Mouse (Mus musculus): ENCODE results near the gene Fbp2. TPM values are rescaled to one million over a fixed set of nuclear protein-coding genes. Genes with fewer than 3 reads are reported as not detected.

The Fbp2 gene
- polyA plus RNA-seq, 1 experiment from 2014 or later = 0.11 TPM

DNA sequence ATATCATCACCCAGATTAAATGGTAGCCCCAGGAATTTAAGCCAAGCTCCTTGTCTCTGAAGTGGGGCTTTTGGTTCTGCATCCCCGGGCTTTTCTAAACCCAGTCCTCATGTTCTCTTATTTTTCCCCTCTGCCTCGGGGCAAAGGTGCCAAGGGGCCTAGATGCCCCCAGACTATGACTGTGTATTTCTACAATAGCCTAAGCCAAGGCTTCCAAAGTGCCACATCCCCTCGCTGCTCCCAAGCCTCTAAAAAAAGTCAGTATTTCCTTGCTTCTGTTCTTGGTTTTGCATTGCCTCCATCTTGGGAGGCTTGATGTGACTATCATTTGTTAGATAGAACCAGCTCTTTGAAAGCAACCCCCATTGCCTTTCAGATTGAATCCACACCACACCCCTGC, 26.3 kb upstream of the Fbp2 start:
- no peak overlapping the region for H3K4me3 ChIP-seq (ENCODE audit: low read depth, low read length)
- H3K27ac ChIP-seq (ENCODE audit: low read depth, low read length) = no peak overlapping the region
- ATAC-seq (replicated peaks; ENCODE audit: insufficient number of reproducible peaks, low FRiP score, low TSS enrichment) = no peak
- no peak overlapping the region for H3K9ac ChIP-seq (ENCODE audit: low read depth, low read length)
- no peak overlapping the region for H3K4me2 ChIP-seq
- H3K9me3 ChIP-seq (replicated peaks; ENCODE audit: control insufficient read depth, low read length) = no peaks in the 10 kb centered on the region
- H3K27me3 ChIP-seq (ENCODE audit: control insufficient read depth, insufficient read depth, low read length) = peaks cover 28% of the 10 kb centered on the region
- WGBS (ENCODE audit: insufficient replicate concordance) = 78% methylated on average over 3 of the region's 3 CpGs
- H3K4me1 ChIP-seq (ENCODE audit: control insufficient read depth, insufficient read depth, low read length) = 0 out of 2 replicates have a peak, but pooled peaks cover 4% of the 10 kb centered on the region
- H3K36me3 ChIP-seq (ENCODE audit: control insufficient read depth, insufficient read depth, low read length) = no peaks in the 10 kb centered on the region

DNA sequence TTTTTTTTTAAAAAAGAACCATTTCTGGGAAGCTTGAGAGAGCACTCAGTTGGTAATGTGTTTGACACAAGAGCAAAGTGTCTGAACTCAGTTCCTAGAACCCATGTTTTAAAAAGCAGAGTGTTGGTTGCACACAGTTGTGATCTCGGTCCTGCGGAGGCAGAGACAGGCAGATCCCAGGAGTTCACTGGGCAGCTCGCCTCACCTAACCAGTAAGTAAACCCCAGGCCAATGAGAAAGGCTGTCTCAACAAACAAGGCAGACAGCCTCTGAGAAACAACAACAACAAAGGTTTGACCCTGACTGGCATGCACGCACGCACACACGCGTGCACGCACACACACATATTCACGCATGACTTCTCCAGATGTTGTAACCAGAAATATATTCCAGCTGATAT, 25.7 kb upstream of the Fbp2 start:
- ATAC-seq (replicated peaks; ENCODE audit: insufficient number of reproducible peaks, low FRiP score, low TSS enrichment) = no peak
- no peak overlapping the region for H3K4me3 ChIP-seq (ENCODE audit: low read depth, low read length)
- H3K27ac ChIP-seq (ENCODE audit: low read depth, low read length) = no peak overlapping the region
- H3K36me3 ChIP-seq (ENCODE audit: control insufficient read depth, insufficient read depth, low read length) = no peaks in the 10 kb centered on the region
- no peak overlapping the region for H3K4me2 ChIP-seq
- H3K9ac ChIP-seq (ENCODE audit: low read depth, low read length) = no peak overlapping the region
- H3K9me3 ChIP-seq (replicated peaks; ENCODE audit: control insufficient read depth, low read length) = no peaks in the 10 kb centered on the region
- H3K4me1 ChIP-seq (ENCODE audit: control insufficient read depth, insufficient read depth, low read length) = 0 out of 2 replicates have a peak, but pooled peaks cover 4% of the 10 kb centered on the region
- WGBS (ENCODE audit: insufficient replicate concordance) = 89% methylated on average over 9 of the region's 9 CpGs
- H3K27me3 ChIP-seq (ENCODE audit: control insufficient read depth, insufficient read depth, low read length) = peaks cover 22% of the 10 kb centered on the region

DNA sequence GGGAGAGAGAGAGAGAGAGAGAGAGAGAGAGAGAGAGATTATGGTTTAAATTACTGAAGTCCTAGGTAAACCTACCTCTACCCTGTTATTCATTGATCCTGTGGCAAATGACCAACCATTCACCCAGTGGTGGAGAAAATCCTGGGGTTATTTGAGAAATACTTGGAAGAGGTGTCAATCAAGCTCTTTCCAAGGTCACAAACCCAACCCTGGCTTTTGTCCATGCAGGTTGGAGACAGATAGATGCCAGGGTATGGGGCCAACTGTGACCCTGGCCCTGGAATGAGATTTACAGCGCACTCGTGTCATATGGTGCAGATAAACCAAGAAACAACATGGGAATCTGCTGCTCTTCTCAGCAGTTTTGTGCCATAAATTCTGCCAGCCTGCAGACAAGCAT, 25.2 kb upstream of the Fbp2 start:
- no peak for ATAC-seq (replicated peaks; ENCODE audit: insufficient number of reproducible peaks, low FRiP score, low TSS enrichment)
- Histone ChIP-seq H3K4me1 (ENCODE audit: control insufficient read depth, insufficient read depth, low read length) (0 out of 2 replicates have a peak, but pooled peaks cover 4% of the 10 kb centered on the region), H3K4me3 (ENCODE audit: low read depth, low read length) (no peak overlapping the region), H3K4me2 (no peak overlapping the region), H3K9ac (ENCODE audit: low read depth, low read length) (no peak overlapping the region), H3K27me3 (ENCODE audit: control insufficient read depth, insufficient read depth, low read length) (peaks cover 17% of the 10 kb centered on the region), H3K9me3 (replicated peaks; ENCODE audit: control insufficient read depth, low read length) (no peaks in the 10 kb centered on the region), H3K36me3 (ENCODE audit: control insufficient read depth, insufficient read depth, low read length) (no peaks in the 10 kb centered on the region), H3K27ac (ENCODE audit: low read depth, low read length) (no peak overlapping the region)
- 76% methylated on average over 2 of the region's 2 CpGs for whole genome bisulfite sequencing (ENCODE audit: insufficient replicate concordance)

DNA sequence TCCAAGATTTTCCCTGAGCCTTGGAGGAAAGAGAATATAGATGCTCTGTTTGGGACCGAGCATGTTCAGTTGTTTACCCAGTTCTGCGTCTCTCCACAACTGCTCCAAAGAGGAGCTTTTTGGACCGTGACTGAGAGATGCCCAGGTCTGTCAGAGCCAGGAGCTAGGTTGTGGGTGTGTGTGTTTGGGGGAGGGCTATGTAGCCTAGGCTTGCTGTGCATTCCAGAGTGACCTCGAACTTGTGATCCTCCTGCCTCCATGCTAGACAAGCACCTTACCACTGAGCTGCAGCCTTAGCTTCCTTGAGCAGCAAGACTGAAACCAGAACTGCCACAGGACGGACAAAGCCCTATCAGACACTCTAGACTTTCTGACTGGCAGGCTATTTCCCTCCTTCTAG, 24.6 kb upstream of the Fbp2 start:
- Histone ChIP-seq H3K9ac (ENCODE audit: low read depth, low read length) (no peak overlapping the region), H3K36me3 (ENCODE audit: control insufficient read depth, insufficient read depth, low read length) (no peaks in the 10 kb centered on the region)

DNA sequence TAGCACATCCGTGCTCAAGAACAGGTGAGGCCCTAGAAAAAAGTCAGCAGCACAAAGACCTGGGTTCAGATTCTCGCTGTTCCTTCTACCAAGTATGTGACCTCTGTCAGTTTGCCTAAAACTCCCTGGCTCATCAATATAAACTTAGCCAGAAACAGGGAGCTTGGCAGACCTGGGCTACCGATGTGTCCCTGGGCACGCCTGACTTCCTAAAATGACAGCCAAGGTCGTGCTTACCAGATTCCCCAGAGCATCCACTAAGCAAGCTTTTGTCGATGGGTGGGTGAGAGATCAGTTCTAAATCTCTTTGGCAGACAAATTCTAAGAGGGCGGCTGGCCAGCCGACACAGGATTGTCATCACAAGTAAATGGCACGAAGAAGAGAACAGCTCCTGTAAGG, 23.1 kb upstream of the Fbp2 start:
- no peak overlapping the region for H3K4me3 ChIP-seq (ENCODE audit: low read depth, low read length)
- H3K27ac ChIP-seq (ENCODE audit: low read depth, low read length) = no peak overlapping the region
- no peak overlapping the region for H3K4me2 ChIP-seq
- no peaks in the 10 kb centered on the region for H3K36me3 ChIP-seq (ENCODE audit: control insufficient read depth, insufficient read depth, low read length)
- no peaks in the 10 kb centered on the region for H3K9me3 ChIP-seq (replicated peaks; ENCODE audit: control insufficient read depth, low read length)
- 74% methylated on average over 9 of the region's 9 CpGs for WGBS (ENCODE audit: insufficient replicate concordance)
- H3K4me1 ChIP-seq (ENCODE audit: control insufficient read depth, insufficient read depth, low read length) = no peaks in the 10 kb centered on the region
- H3K27me3 ChIP-seq (ENCODE audit: control insufficient read depth, insufficient read depth, low read length) = no peaks in the 10 kb centered on the region
- ATAC-seq (replicated peaks; ENCODE audit: insufficient number of reproducible peaks, low FRiP score, low TSS enrichment) = no peak
- no peak overlapping the region for H3K9ac ChIP-seq (ENCODE audit: low read depth, low read length)

More for the DNA sequence above, 24.6 kb upstream of the Fbp2 start:
- Histone ChIP-seq H3K4me2 (no peak overlapping the region), H3K4me3 (ENCODE audit: low read depth, low read length) (no peak overlapping the region), H3K27ac (ENCODE audit: low read depth, low read length) (no peak overlapping the region), H3K27me3 (ENCODE audit: control insufficient read depth, insufficient read depth, low read length) (peaks cover 11% of the 10 kb centered on the region), H3K9me3 (replicated peaks; ENCODE audit: control insufficient read depth, low read length) (no peaks in the 10 kb centered on the region), H3K4me1 (ENCODE audit: control insufficient read depth, insufficient read depth, low read length) (0 out of 2 replicates have a peak, but pooled peaks cover 1% of the 10 kb centered on the region)
- 80% methylated on average over 5 of the region's 5 CpGs for WGBS (ENCODE audit: insufficient replicate concordance)
- no peak for ATAC-seq (replicated peaks; ENCODE audit: insufficient number of reproducible peaks, low FRiP score, low TSS enrichment)

DNA sequence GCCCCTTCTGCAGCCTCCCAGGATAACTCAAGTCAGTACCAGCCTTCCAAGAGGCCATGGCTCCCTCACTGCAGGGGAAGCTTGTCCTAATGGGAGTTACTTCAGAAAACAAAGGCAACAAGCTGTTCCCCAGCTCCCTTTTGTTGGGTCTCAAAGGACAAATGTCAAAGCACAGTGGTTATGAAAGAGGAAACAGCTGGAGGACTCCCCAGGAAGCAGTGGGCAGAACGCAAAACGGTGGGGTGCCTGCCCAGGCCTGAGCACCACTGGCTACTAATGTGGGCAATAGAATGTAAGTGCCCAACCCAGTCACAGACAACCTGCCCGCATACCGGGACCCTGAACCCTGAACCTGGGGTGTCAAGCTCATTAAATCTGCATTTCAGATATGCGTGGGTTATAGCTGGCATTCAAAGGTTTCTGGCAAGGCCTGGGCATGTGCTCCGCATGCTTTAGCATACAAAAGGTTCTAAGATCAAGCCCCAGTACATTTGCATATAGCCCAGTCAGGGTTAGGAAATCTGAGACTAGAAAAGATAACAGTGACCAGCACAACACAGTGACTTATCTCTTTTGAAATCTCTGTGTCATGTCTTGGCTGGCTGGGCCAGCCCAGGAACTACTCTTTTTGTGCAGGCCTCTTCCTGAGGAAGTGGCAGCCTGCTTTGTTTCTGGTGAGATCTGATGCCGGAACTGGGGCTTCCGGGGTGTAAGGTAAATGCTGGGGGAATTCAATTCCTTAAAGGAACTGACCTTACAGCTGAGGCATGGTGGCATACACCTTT, 21.8 kb upstream of the Fbp2 start:
- H3K27ac ChIP-seq (ENCODE audit: low read depth, low read length) = no peak overlapping the region
- no peak overlapping the region for H3K9ac ChIP-seq (ENCODE audit: low read depth, low read length)
- H3K27me3 ChIP-seq (ENCODE audit: control insufficient read depth, insufficient read depth, low read length) = no peaks in the 10 kb centered on the region
- H3K4me3 ChIP-seq (ENCODE audit: low read depth, low read length) = no peak overlapping the region
- H3K36me3 ChIP-seq (ENCODE audit: control insufficient read depth, insufficient read depth, low read length) = no peaks in the 10 kb centered on the region
- WGBS (ENCODE audit: insufficient replicate concordance) = 46% methylated on average over 8 of the region's 8 CpGs
- H3K4me2 ChIP-seq = no peak overlapping the region
- no peaks in the 10 kb centered on the region for H3K4me1 ChIP-seq (ENCODE audit: control insufficient read depth, insufficient read depth, low read length)
- ATAC-seq (replicated peaks; ENCODE audit: insufficient number of reproducible peaks, low FRiP score, low TSS enrichment) = no peak
- H3K9me3 ChIP-seq (replicated peaks; ENCODE audit: control insufficient read depth, low read length) = no peaks in the 10 kb centered on the region

DNA sequence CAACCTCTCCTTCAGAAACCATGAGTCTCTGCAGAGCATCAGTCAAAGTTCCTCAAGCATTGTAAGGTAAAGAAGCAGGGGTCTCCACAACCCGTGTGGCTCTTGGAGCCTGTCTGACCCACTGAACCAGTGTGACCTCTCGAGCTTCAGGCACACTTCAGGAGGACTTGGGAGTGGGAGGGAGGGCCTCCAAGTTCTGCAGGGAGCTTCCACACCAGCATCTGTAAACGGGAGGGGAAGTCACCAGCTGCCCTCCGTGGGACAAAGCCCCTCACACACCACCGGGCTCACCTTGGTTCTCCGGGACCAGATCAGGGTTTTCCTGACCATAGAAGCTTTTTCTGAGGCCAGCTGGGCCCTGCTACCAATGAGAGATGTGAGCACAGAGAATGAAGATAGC, 21.2 kb upstream of the Fbp2 start:
- WGBS (ENCODE audit: insufficient replicate concordance) = 45% methylated on average over 6 of the region's 6 CpGs
- Histone ChIP-seq H3K4me3 (ENCODE audit: low read depth, low read length) (no peak overlapping the region), H3K27ac (ENCODE audit: low read depth, low read length) (no peak overlapping the region), H3K9ac (ENCODE audit: low read depth, low read length) (no peak overlapping the region), H3K9me3 (replicated peaks; ENCODE audit: control insufficient read depth, low read length) (no peaks in the 10 kb centered on the region), H3K27me3 (ENCODE audit: control insufficient read depth, insufficient read depth, low read length) (no peaks in the 10 kb centered on the region), H3K36me3 (ENCODE audit: control insufficient read depth, insufficient read depth, low read length) (no peaks in the 10 kb centered on the region), H3K4me1 (ENCODE audit: control insufficient read depth, insufficient read depth, low read length) (no peaks in the 10 kb centered on the region), H3K4me2 (no peak overlapping the region)
- ATAC-seq (replicated peaks; ENCODE audit: insufficient number of reproducible peaks, low FRiP score, low TSS enrichment) = no peak

DNA sequence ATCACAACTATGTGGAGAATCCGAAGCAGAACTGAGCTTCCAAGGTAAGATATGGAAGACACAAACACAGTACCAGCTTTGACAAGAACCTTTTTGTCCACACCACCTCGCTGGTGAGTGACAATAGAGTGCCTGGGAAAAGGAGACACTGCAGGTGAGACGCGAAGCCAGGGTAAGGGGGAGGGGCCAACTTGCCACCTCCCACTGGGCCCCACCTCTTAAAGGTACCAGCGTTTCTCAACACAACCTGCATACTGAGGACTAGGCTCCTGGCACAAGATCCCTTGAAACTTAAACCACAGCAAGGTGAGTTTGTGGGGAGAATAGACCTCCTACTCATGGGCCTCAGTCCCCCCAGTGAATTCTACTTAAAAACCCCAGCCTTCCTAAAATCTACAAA, 19.0 kb upstream of the Fbp2 start:
- no peaks in the 10 kb centered on the region for H3K36me3 ChIP-seq (ENCODE audit: control insufficient read depth, insufficient read depth, low read length)
- H3K27me3 ChIP-seq (ENCODE audit: control insufficient read depth, insufficient read depth, low read length) = no peaks in the 10 kb centered on the region
- no peak overlapping the region for H3K4me2 ChIP-seq
- H3K9me3 ChIP-seq (replicated peaks; ENCODE audit: control insufficient read depth, low read length) = no peaks in the 10 kb centered on the region
- no peak overlapping the region for H3K4me3 ChIP-seq (ENCODE audit: low read depth, low read length)
- ATAC-seq (replicated peaks; ENCODE audit: insufficient number of reproducible peaks, low FRiP score, low TSS enrichment) = no peak; the same call in 1 of the 2 replicates
- no peak overlapping the region for H3K27ac ChIP-seq (ENCODE audit: low read depth, low read length)
- WGBS (ENCODE audit: insufficient replicate concordance) = 9% methylated on average over 5 of the region's 5 CpGs
- no peaks in the 10 kb centered on the region for H3K4me1 ChIP-seq (ENCODE audit: control insufficient read depth, insufficient read depth, low read length)
- no peak overlapping the region for H3K9ac ChIP-seq (ENCODE audit: low read depth, low read length)

DNA sequence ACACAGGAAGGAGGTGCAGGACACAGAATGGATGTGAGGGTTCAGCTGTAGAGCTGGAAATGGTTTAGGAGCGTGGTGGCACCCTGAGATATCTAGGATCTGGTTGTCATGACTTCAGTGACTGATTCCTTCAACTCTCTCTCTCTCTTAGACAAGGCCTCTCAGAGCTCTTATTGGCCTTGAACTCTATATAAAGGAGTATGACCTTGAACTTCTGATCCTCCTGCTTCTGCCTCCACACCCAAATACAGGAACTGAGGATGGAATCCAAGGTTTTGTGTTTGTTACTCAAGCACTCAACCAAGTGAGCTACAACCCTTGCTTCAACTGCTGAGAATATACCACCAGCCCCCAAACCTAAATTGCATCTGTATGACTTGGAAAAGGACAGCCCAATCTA, 17.9 kb upstream of the Fbp2 start:
- H3K9me3 ChIP-seq (replicated peaks; ENCODE audit: control insufficient read depth, low read length) = no peaks in the 10 kb centered on the region
- H3K36me3 ChIP-seq (ENCODE audit: control insufficient read depth, insufficient read depth, low read length) = no peaks in the 10 kb centered on the region
- H3K27ac ChIP-seq (ENCODE audit: low read depth, low read length) = no peak overlapping the region
- ATAC-seq (replicated peaks; ENCODE audit: insufficient number of reproducible peaks, low FRiP score, low TSS enrichment) = no peak
- no peak overlapping the region for H3K4me3 ChIP-seq (ENCODE audit: low read depth, low read length)
- H3K4me1 ChIP-seq (ENCODE audit: control insufficient read depth, insufficient read depth, low read length) = no peaks in the 10 kb centered on the region
- 50% methylated on average over 1 of the region's 1 CpGs for WGBS (ENCODE audit: insufficient replicate concordance)
- H3K4me2 ChIP-seq = no peak overlapping the region
- no peaks in the 10 kb centered on the region for H3K27me3 ChIP-seq (ENCODE audit: control insufficient read depth, insufficient read depth, low read length)
- no peak overlapping the region for H3K9ac ChIP-seq (ENCODE audit: low read depth, low read length)

All from heart, embryonic 11.5 days (tissue).